ENCODE assay signal across 28 mouse cellular contexts in genomic region chr3:138275100-138275499, GRCm38 (mm10). TPM values are rescaled to one million over a fixed set of nuclear protein-coding genes. Genes with fewer than 3 reads are reported as not detected.
DNase-seq lines count a peak whose midpoint lies in the region; ATAC-seq lines count a peak whose summit lies in the region.
"Had no signal": no experiment of that assay in that cellular context is flagged by ENCODE, and none has a peak within 500 bp of the region (broad histone marks: within the 10 kb centered on the region; RNA-seq: fewer than 3 reads in every experiment).

No protein-coding gene starts in this region.

- no peaks in the 10 kb centered on the region for H3K9me3 ChIP-seq in kidney, embryonic 15.5 days (replicated peaks)
- H3K9me3 ChIP-seq: forebrain, embryonic 13.5 days; heart, embryonic 15.5 days; intestine, embryonic 15.5 days; limb, embryonic 13.5 days; megakaryocyte, embryonic 14.5 days had no signal

- H3K9ac ChIP-seq in kidney, embryonic 15.5 days = no peak overlapping the region
- H3K9ac ChIP-seq: forebrain, embryonic 13.5 days; heart, embryonic 15.5 days; hindbrain, embryonic 14.5 days; intestine, embryonic 15.5 days; limb, embryonic 13.5 days; liver, embryonic 14.5 days; lung, embryonic 14.5 days had no signal

- 0 out of 2 replicates have a peak overlapping the region, but pooled peaks have one; percentile 45 for H3K27ac ChIP-seq in kidney, embryonic 15.5 days
- H3K27ac ChIP-seq: forebrain, embryonic 13.5 days; gastrocnemius, adult 2 months; heart, embryonic 15.5 days; hindbrain, embryonic 14.5 days; intestine, embryonic 15.5 days; limb, embryonic 13.5 days; liver, embryonic 14.5 days had no signal

- no peak for ATAC-seq in kidney, embryonic 15.5 days (replicated peaks; ENCODE audit: low FRiP score)
- ATAC-seq in inflammation-experienced regulatory T-cells, adult 6 months = peak; percentile 88
- ATAC-seq: forebrain, embryonic 13.5 days; intestine, embryonic 15.5 days; midbrain, embryonic 16.5 days had no signal

- H3K36me3 ChIP-seq in kidney, embryonic 15.5 days = no peaks in the 10 kb centered on the region
- H3K36me3 ChIP-seq: heart, embryonic 15.5 days; intestine, embryonic 15.5 days; limb, embryonic 13.5 days had no signal

- WGBS in kidney, embryonic 15.5 days = 51% methylated on average over 3 of the region's 3 CpGs

- H3K4me3 ChIP-seq in kidney, embryonic 15.5 days (replicated peaks) = no peak overlapping the region
- H3K4me3 ChIP-seq: forebrain, embryonic 13.5 days; gastrocnemius, adult 2 months; heart, embryonic 15.5 days; intestine, embryonic 15.5 days; limb, embryonic 13.5 days; megakaryocyte, embryonic 14.5 days; myocyte had no signal

- H3K27me3 ChIP-seq in kidney, embryonic 15.5 days = no peaks in the 10 kb centered on the region
- H3K27me3 ChIP-seq: forebrain, embryonic 13.5 days; heart, embryonic 15.5 days; intestine, embryonic 15.5 days; limb, embryonic 13.5 days; megakaryocyte, embryonic 14.5 days had no signal

- DNase-seq in kidney, postnatal 25 days = no peak
- DNase-seq in thymus, postnatal 0 days (ENCODE audit: low spot score) = peak; percentile 29
- no peak for DNase-seq in thymus, postnatal 25 days
- DNase-seq in right cerebral cortex, postnatal 4 days = no peak
- DNase-seq in testis, postnatal 14 days (ENCODE audit: low spot score) = no peak
- DNase-seq: adrenal gland, postnatal 25 days; cerebellum, adult 8-10 months; cerebellum, postnatal 36 days; gastrocnemius, adult 2 months; heart, postnatal 36 days; kidney, postnatal 4 days; lung, embryonic 14.5 days; right cerebral cortex, adult 18-20 months; spleen, adult 18-20 months had no signal

- no peak overlapping the region for H3K4me2 ChIP-seq in kidney, embryonic 15.5 days
- H3K4me2 ChIP-seq: forebrain, embryonic 13.5 days; heart, embryonic 15.5 days; hindbrain, embryonic 14.5 days; intestine, embryonic 15.5 days; limb, embryonic 13.5 days; lung, embryonic 14.5 days had no signal

- H3K4me1 ChIP-seq in kidney, embryonic 15.5 days = peaks cover 26% of the 10 kb centered on the region
- H3K4me1 ChIP-seq: forebrain, embryonic 13.5 days; megakaryocyte, embryonic 14.5 days had no signal

RNA-seq across cellular contexts. Expression of gene Adh1, which starts 14.3 kb away (rescaled TPM):
- 43.5 and 86.9 TPM in 2 replicates for polyA plus RNA-seq in kidney, embryonic 15.5 days (2015; fragmentation: Nextera tagmentation; extraction: Ambion mirVana)
- polyA plus RNA-seq in thymus, postnatal 0 days (2015; fragmentation: Nextera tagmentation; extraction: Ambion mirVana) = 6.9 and 8.0 TPM in 2 replicates
- polyA plus RNA-seq in inflammation-experienced regulatory T-cells, adult 6 months (2017; shearing (Covaris generic)) = 1 to 10 TPM in 2 of 3 experiments, not detected in 1; 1.9 to 3.3 TPM
- polyA plus RNA-seq: myocyte had no signal

RNA-seq across cellular contexts. Expression of gene Adh6a, which starts 38.0 kb away (rescaled TPM):
- polyA plus RNA-seq in kidney, embryonic 15.5 days (2015; fragmentation: Nextera tagmentation; extraction: Ambion mirVana) = 0.28 TPM in 1 of 2 replicates, not detected in the other
- polyA plus RNA-seq in thymus, postnatal 0 days (2015; fragmentation: Nextera tagmentation; extraction: Ambion mirVana) = 0.40 and 0.46 TPM in 2 replicates
- polyA plus RNA-seq in inflammation-experienced regulatory T-cells, adult 6 months (2017; shearing (Covaris generic)) = not detected
- polyA plus RNA-seq: brain, embryonic 14.5 days; forebrain, embryonic 13.5 days; heart, embryonic 15.5 days; hindbrain, embryonic 14.5 days; limb, embryonic 13.5 days; liver, embryonic 14.5 days; midbrain, embryonic 16.5 days; myocyte; neural tube, embryonic 14.5 days; testis, adult 2 months had no signal

RNA-seq across cellular contexts. Expression of gene Adh7, which starts 57.5 kb away (rescaled TPM):
- polyA plus RNA-seq in kidney, embryonic 15.5 days (2015; fragmentation: Nextera tagmentation; extraction: Ambion mirVana) = 0.74 and 0.91 TPM in 2 replicates
- polyA plus RNA-seq in thymus, postnatal 0 days (2015; fragmentation: Nextera tagmentation; extraction: Ambion mirVana) = 0.18 and 0.44 TPM in 2 replicates
- polyA plus RNA-seq in inflammation-experienced regulatory T-cells, adult 6 months (2017; shearing (Covaris generic)) = not detected
- polyA plus RNA-seq: forebrain, embryonic 13.5 days had no signal
